Mouse (Mus musculus) mouse embryonic stem cell (cell line): ENCODE measurements around the gene Hist1h4f.

Experiments
- in situ Hi-C, 2 experiments: fragments of 300-500 bp; cut with MboI; formaldehyde crosslinking; loops; 1 replicate in 1 of 2; 3 replicates in 1 of 2; pipeline ENCODE4 v1.14.3; 2019 to 2020; ENCODE audit warnings: low sequenced_read_pairs in 2 of 2, low pct_unique_long_range_greater_than_20kb in 1 of 2, mixed read lengths in 1 of 2; ENCODE audit not compliant: unreplicated experiment in 1 of 2

The Hist1h4f gene

DNA sequence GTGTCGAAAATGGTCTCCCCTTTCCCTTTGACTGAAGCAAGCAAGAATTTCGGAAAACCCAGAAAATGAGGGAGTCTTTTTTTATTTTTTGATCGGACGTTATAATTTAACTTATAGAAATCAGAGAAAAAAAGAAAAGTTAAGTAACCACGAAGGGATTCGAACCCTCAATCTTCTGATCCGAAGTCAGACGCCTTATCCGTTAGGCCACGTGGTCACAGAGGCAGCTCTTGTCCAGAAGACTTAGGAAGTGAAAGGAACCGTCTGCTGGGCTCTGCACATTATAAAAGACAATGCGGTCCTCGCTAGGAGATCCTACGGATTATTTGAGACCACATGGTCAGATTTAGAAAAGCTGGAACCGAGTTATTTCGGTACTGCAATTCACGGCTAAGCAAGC is 25.1 kb downstream of the Hist1h4f start:
- in situ Hi-C loops, result no loop called here

GRCm38 (mm10) chr13:23525901-23526300 is 25.5 kb downstream of the Hist1h4f start:
- in situ Hi-C loops, result no loop called here

DNA sequence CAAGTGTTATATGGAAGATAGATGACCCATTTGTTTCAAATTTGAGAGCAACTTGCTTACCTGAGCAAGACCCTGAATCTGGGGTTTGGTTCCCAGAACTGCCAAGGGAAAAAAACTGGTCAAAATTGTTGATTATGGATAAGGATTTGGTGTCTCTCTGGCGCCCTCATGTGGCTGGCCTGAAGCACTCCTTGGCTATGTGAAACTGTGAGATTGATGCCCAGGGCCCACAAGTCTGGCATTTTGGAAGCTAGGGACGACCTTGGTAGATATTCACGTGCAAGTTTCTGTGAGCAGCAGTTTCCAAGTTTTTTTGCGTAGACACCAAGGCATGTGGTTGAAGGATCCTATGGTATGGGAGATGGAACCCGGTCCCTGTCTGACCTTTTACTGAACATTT is 26.8 kb downstream of the Hist1h4f start:
- in situ Hi-C loops, result loop anchor here in 1 of 2 experiments (5.0 to 25.0 kb wide), 3 partner anchors 97 to 1487 kb away; partner anchors contain the start of genes Hist1h2ag, Hist1h2ah, Hist1h2bj and Hist1h2bk

GRCm38 (mm10) chr13:23523976-23524375 is 27.5 kb downstream of the Hist1h4f start:
- in situ Hi-C loops, result loop anchor here in 1 of 2 experiments (5.0 to 25.0 kb wide), 3 partner anchors 97 to 1487 kb away; partner anchors contain the start of genes Hist1h2ag, Hist1h2ah, Hist1h2bj and Hist1h2bk

DNA sequence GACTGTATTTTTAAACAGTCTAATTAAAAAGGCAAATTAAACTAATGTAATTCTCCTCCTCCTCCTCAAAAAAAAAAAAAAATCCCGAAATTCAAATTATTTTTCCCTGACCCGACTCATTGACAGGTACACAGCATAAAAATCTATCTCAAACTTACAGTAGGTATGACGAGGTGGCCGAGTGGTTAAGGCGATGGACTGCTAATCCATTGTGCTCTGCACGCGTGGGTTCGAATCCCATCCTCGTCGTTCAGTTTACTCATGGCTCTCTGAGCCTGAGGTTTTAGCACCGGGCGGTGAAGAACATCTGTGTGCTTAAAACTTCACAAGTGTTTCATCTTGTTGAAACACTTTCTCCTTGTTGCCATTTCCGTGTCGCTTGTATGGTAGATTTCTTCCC is 29.7 kb downstream of the Hist1h4f start:
- in situ Hi-C loops, result loop anchor here in 1 of 2 experiments (5.0 to 25.0 kb wide), 3 partner anchors 94 to 1484 kb away; partner anchors contain the start of genes Hist1h2ag, Hist1h2ah, Hist1h2bj and Hist1h2bk

- in situ Hi-C loops, result loop anchor here (5.0 to 25.0 kb wide), 3 partner anchors 92 to 1482 kb away; partner anchors contain the start of genes Hist1h2ag (in 1 of the 2), Hist1h2ah (in 1 of the 2), Hist1h2bj (in 1 of the 2) and Hist1h2bk (in 1 of the 2)
Measured at GRCm38 (mm10) chr13:23519416-23519815, 32.0 kb downstream of the Hist1h4f start.

GRCm38 (mm10) chr13:23518885-23519284 is 32.6 kb downstream of the Hist1h4f start:
- in situ Hi-C loops, result loop anchor here (5.0 to 25.0 kb wide), 3 partner anchors 92 to 1482 kb away; partner anchors contain the start of genes Hist1h2ag (in 1 of the 2), Hist1h2ah (in 1 of the 2), Hist1h2bj (in 1 of the 2) and Hist1h2bk (in 1 of the 2)

DNA sequence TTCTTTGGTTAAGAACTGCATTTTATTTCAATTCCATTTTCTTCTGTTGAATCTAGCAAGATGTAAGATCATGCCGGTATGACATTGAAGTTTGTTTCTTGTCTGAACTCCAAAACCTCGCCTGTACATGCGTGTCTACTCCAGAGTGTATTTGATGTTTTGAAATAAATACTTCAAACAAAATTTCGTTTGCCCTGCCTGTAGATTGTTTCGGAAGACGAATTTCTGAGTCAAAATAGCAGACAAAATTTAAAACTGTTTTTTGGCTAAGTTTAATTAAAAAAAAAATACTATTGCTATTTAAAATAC is 33.2 kb downstream of the Hist1h4f start:
- in situ Hi-C loops, result loop anchor here (5.0 to 25.0 kb wide), 3 partner anchors 91 to 1481 kb away; partner anchors contain the start of genes Hist1h2ag (in 1 of the 2), Hist1h2ah (in 1 of the 2), Hist1h2bj (in 1 of the 2) and Hist1h2bk (in 1 of the 2)

DNA sequence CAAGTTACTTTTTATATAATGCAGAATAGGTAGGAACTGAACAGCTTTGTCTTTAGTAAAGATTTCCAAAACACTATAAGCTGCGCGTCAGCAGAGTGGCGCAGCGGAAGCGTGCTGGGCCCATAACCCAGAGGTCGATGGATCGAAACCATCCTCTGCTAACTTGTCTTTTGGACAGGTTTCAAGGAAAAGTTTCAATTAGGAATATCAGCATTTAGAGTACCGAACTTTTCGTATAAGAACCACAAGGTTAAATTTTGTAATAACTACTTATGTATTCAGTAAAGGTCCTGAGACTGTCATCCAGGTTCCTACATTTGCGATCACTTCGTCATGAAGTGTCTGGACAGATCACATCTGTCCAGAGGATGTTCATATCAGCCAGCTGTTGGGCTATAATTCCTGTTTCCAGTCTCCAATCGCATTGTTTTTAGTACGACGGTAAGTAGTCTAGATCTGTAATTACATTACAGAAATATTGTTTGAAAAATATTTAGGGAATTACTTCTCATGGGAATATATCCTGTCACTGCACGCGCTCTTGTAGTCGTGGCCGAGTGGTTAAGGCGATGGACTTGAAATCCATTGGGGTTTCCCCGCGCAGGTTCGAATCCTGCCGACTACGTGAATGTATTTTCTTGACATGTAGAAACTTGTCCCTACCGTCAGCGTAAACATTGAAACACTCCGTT is 33.7 kb downstream of the Hist1h4f start:
- in situ Hi-C loops, result loop anchor here (5.0 to 25.0 kb wide), 3 partner anchors 90 to 1480 kb away; partner anchors contain the start of genes Hist1h2ag (in 1 of the 2), Hist1h2ah (in 1 of the 2), Hist1h2bj (in 1 of the 2) and Hist1h2bk (in 1 of the 2)

GRCm38 (mm10) chr13:23516822-23517602 is 34.4 kb downstream of the Hist1h4f start:
- in situ Hi-C loops, result loop anchor here (5.0 to 25.0 kb wide), 3 partner anchors 90 to 1480 kb away; partner anchors contain the start of genes Hist1h2ag (in 1 of the 2), Hist1h2ah (in 1 of the 2), Hist1h2bj (in 1 of the 2) and Hist1h2bk (in 1 of the 2)

- in situ Hi-C loops, result loop anchor here (5.0 to 25.0 kb wide), 3 partner anchors 89 to 1479 kb away; partner anchors contain the start of genes Hist1h2ag (in 1 of the 2), Hist1h2ah (in 1 of the 2), Hist1h2bj (in 1 of the 2) and Hist1h2bk (in 1 of the 2)
Measured at GRCm38 (mm10) chr13:23515826-23516620, 35.4 kb downstream of the Hist1h4f start.

DNA sequence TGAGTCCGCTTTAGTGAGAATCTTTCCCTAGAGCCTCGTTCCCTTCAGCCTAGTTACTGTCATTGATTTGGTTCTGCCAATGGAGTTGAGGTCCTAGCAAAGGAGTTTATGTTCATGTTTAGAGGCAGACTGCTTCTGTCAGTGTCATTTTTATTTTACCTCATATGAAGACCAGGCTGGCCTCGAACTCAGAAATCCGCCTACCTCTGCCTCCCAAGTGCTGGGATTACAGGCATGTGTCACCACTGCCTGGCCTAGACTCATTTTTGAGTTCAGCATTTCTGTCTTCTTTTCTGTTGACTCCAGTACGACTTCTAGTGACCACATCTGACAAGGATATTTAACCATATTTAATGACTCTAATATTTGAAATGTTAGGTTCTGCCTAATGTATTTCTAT is 36.2 kb downstream of the Hist1h4f start:
- in situ Hi-C loops, result loop anchor here (5.0 to 25.0 kb wide), 3 partner anchors 88 to 1478 kb away; partner anchors contain the start of genes Hist1h2ag (in 1 of the 2), Hist1h2ah (in 1 of the 2), Hist1h2bj (in 1 of the 2) and Hist1h2bk (in 1 of the 2)

- in situ Hi-C loops, result loop anchor here (10.0 to 25.0 kb wide), 2 partner anchors 209 to 1476 kb away; partner anchors contain the start of genes Hist1h2ag (in 1 of the 2), Hist1h2ah (in 1 of the 2), Hist1h2bj (in 1 of the 2) and Hist1h2bk (in 1 of the 2)
Measured at GRCm38 (mm10) chr13:23513517-23513916, 37.9 kb downstream of the Hist1h4f start.

DNA sequence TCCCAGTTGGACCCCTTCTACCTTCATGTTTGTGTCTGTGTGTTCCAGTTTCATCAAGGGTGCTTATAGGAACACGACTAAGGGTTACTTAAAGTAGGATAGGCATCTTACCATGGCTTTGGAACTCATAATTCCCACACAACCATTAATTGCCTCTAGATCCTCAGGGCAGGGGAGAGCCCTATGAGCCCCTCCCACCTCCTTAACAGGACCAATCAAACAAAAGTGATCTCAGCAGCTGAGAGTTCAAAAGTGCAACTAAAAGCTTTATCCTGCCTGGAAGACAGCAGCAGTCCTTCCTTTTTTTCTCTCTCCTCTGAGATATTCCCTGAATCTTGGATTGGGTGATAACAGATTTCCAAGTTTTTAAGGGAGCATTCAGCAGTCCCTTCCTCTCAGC is 41.3 kb downstream of the Hist1h4f start:
- in situ Hi-C loops, result loop anchor here (10.0 to 25.0 kb wide), 2 partner anchors 205 to 1473 kb away; partner anchors contain the start of genes Hist1h2ag (in 1 of the 2), Hist1h2ah (in 1 of the 2), Hist1h2bj (in 1 of the 2) and Hist1h2bk (in 1 of the 2)

- in situ Hi-C loops, result loop anchor here (10.0 to 25.0 kb wide), 3 partner anchors 52 to 1582 kb away; partner anchors contain the start of genes Hist1h2ag (in 1 of the 2), Hist1h2ah (in 1 of the 2), Hist1h2bj (in 1 of the 2) and Hist1h2bk (in 1 of the 2)
Measured at GRCm38 (mm10) chr13:23506819-23507515, 44.5 kb downstream of the Hist1h4f start.

DNA sequence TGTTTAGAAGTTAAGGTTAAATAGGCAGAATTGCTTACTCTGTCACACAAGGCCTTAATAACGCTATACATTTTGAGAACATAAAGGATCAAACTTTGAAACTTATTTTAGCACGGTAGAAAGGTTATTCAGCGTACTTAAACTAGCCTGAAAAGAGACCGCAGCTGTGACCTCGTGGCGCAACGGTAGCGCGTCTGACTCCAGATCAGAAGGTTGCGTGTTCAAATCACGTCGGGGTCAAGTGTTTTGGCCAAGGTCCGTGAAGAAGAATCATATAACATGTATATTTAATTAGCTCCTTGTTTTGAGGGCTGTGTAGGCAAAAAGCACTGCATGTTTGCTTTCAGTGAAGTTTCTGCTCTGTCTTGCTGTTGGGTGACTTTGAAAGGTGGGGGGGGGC is 45.1 kb downstream of the Hist1h4f start:
- in situ Hi-C loops, result loop anchor here (10.0 to 25.0 kb wide), 3 partner anchors 52 to 1582 kb away; partner anchors contain the start of genes Hist1h2ag (in 1 of the 2), Hist1h2ah (in 1 of the 2), Hist1h2bj (in 1 of the 2) and Hist1h2bk (in 1 of the 2)
